Mouse (Mus musculus): ENCODE data around the gene Cc2d1b. TPM values are rescaled to one million over a fixed set of nuclear protein-coding genes. Genes with fewer than 3 reads are reported as not detected.

Cc2d1b gene
- polyA plus RNA-seq, 1 experiment: not detected

DNA sequence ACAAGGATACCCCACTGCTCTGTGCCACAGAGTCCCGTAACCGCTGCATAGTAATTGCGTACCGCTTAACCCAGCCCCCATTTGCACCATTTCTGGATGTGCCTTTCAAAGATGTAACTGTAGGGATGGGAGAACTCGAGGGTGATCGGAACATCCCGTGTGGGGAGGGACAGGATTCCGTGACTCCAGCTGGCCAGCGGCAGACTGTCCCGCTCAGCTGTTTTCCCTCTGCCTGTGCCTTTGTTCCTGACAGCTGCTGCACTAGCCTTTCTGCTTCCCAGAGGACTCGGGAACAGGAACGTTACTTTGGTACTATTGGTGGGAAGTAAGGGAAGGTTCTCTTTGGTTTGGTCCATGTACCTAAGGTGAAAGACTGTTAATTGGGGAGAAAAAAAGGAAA, 14.0 kb downstream of the Cc2d1b start:
- TF ChIP-seq CTCF (IDR thresholded peaks at IDR 0.05; ENCODE audit: insufficient read depth, low read depth, low read length): no peak
- no peak overlapping the region for H3K27ac ChIP-seq (ENCODE audit: insufficient read depth, low read depth, low read length)
- 87% methylated on average over 12 of the region's 12 CpGs for WGBS
- no peaks in the 10 kb centered on the region for H3K4me1 ChIP-seq (ENCODE audit: control insufficient read depth, insufficient read depth, low read length)
- no peak overlapping the region for H3K4me3 ChIP-seq (ENCODE audit: insufficient read depth, low read depth, low read length)

DNA sequence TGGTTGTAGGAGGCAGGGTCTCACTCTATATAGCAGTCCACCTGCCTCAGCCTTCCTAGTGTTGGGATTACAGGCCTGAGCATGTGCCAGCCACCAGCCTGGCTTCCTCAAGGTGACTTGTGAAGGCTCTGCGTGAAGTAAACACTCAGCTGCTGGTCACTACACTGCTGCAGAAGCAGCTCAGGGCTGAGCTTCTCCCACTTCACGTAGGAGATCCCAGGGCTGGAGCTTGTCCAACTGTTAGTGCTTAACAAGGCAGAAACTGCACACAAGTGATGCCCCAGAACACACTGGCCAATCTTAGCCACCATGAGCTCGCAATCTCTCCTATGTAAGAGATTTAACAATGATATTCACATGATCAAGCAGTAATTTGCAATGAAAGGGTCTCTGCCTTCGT, 15.0 kb downstream of the Cc2d1b start:
- Histone ChIP-seq H3K27ac (ENCODE audit: insufficient read depth, low read depth, low read length) (no peak overlapping the region), H3K4me1 (ENCODE audit: control insufficient read depth, insufficient read depth, low read length) (no peaks in the 10 kb centered on the region), H3K4me3 (ENCODE audit: insufficient read depth, low read depth, low read length) (no peak overlapping the region)
- TF ChIP-seq CTCF (IDR thresholded peaks at IDR 0.05; ENCODE audit: insufficient read depth, low read depth, low read length) (no peak), POLR2A (IDR thresholded peaks at IDR 0.05; ENCODE audit: insufficient read depth, low read depth, low read length) (no peak)
- WGBS: 55% methylated on average over 4 of the region's 4 CpGs

DNA sequence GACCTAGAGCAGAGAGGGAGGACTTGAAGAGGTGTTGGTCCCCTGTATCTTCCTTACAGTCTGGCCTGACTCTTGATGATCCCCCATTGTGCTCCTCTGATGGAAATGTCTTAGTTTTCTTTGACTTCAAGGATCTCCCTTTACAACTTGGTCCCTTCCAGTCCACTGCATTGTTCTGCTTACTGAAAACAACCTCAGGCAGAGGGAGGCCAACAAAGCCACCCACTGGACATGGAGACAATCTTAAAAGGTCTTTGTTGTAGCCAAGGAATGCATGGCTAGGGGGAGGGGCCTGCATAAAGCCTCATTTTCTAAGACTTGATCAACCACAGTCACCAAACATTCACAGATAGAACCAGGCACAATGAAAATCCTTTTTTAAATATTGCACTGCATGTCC, 15.4 kb downstream of the Cc2d1b start:
- no peak overlapping the region for H3K27ac ChIP-seq (ENCODE audit: insufficient read depth, low read depth, low read length)
- H3K4me3 ChIP-seq (ENCODE audit: insufficient read depth, low read depth, low read length): no peak overlapping the region
- TF ChIP-seq CTCF (IDR thresholded peaks at IDR 0.05; ENCODE audit: insufficient read depth, low read depth, low read length) (no peak), POLR2A (IDR thresholded peaks at IDR 0.05; ENCODE audit: insufficient read depth, low read depth, low read length) (no peak)
- no peaks in the 10 kb centered on the region for H3K4me1 ChIP-seq (ENCODE audit: control insufficient read depth, insufficient read depth, low read length)

DNA sequence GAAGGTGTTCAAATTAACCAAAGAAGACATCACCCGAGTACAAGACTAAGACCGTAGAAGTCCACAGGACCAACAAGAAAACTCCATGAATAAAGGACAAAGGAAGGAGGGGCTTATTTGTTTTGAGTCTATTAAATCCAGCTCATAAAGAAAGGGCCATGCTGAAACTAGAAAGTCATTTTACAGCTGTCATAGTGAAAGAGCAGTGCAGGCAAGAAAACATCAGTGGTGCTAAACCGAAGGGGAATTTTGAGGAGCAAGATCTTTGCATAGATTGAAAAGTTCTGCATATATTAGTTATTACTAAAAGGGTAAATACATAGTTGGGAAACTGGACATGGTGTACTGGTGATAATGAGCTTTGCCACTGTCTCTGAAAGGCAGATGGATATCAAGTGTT, 18.0 kb downstream of the Cc2d1b start:
- Histone ChIP-seq H3K4me1 (ENCODE audit: control insufficient read depth, insufficient read depth, low read length) (no peaks in the 10 kb centered on the region), H3K27ac (ENCODE audit: insufficient read depth, low read depth, low read length) (no peak overlapping the region), H3K4me3 (ENCODE audit: insufficient read depth, low read depth, low read length) (no peak overlapping the region)
- WGBS: 83% methylated on average over 3 of the region's 3 CpGs
- TF ChIP-seq CTCF (IDR thresholded peaks at IDR 0.05; ENCODE audit: insufficient read depth, low read depth, low read length) (no peak), POLR2A (IDR thresholded peaks at IDR 0.05; ENCODE audit: insufficient read depth, low read depth, low read length) (no peak)

DNA sequence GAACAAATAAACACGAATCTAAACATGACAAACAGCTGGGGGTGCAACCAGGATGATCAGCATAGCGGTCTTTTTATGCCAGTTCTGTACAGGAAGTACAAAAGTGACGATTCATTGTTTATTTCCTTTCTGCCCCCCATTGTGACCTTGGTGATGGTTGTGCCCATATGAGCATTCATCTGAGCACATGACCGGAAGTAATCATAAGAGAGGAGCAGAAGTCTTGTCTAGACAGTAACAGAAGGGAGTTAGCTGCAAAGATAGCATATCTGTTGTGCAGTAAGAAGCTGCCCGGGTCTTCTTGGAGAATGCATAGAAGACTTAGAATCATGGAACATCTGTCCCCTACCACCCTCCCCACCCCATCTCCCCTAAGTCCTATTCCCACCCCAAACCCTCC, 19.0 kb downstream of the Cc2d1b start:
- no peaks in the 10 kb centered on the region for H3K4me1 ChIP-seq (ENCODE audit: control insufficient read depth, insufficient read depth, low read length)
- H3K4me3 ChIP-seq (ENCODE audit: insufficient read depth, low read depth, low read length): no peak overlapping the region
- H3K27ac ChIP-seq (ENCODE audit: insufficient read depth, low read depth, low read length): no peak overlapping the region
- 80% methylated on average over 5 of the region's 5 CpGs for WGBS
- TF ChIP-seq POLR2A (IDR thresholded peaks at IDR 0.05; ENCODE audit: insufficient read depth, low read depth, low read length) (no peak), CTCF (IDR thresholded peaks at IDR 0.05; ENCODE audit: insufficient read depth, low read depth, low read length) (no peak)

DNA sequence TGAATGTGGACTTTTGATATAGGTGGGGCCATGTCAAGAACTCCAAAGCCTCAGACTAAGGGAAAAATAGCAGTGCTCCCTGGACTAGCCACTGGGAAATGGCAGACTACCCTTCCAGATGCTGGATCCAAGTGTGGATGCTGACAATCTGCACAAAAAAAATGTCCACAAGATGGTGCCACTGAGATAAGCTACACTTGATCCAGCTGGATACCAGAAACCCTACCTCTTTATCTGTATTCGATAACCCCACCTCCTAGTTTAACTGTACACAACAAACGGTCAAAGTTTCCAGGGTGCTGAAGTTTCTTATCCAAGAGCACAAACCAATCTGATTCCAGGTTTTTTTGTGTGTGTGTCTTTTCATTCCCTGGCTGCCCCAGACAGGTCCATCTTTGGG, 44.7 kb downstream of the Cc2d1b start:
- H3K4me1 ChIP-seq (ENCODE audit: control insufficient read depth, insufficient read depth, low read length): no peaks in the 10 kb centered on the region
- H3K4me3 ChIP-seq (ENCODE audit: insufficient read depth, low read depth, low read length): no peak overlapping the region
- WGBS: 46% methylated on average over 2 of the region's 2 CpGs
- no peak overlapping the region for H3K27ac ChIP-seq (ENCODE audit: insufficient read depth, low read depth, low read length)
- TF ChIP-seq CTCF (IDR thresholded peaks at IDR 0.05; ENCODE audit: insufficient read depth, low read depth, low read length) (no peak), POLR2A (IDR thresholded peaks at IDR 0.05; ENCODE audit: insufficient read depth, low read depth, low read length) (no peak)

Other genes starting within 250 kb of the Cc2d1b start
- not detected in 2 replicates for gene Shisal2a, start 236.6 kb upstream of the Cc2d1b start, polyA plus RNA-seq (2012; ENCODE audit: insufficient read depth, insufficient read length, low replicate concordance, missing spikeins)
- not detected in 2 replicates for gene Gpx7, start 213.0 kb upstream of the Cc2d1b start, polyA plus RNA-seq (2012; ENCODE audit: insufficient read depth, insufficient read length, low replicate concordance, missing spikeins)
- not detected in 2 replicates for gene Tut4, start 160.5 kb upstream of the Cc2d1b start, polyA plus RNA-seq (2012; ENCODE audit: insufficient read depth, insufficient read length, low replicate concordance, missing spikeins)
- gene Prpf38a, start 40.6 kb upstream of the Cc2d1b start, polyA plus RNA-seq (2012; ENCODE audit: insufficient read depth, insufficient read length, low replicate concordance, missing spikeins): not detected in 2 replicates
- gene Orc1, start 40.5 kb upstream of the Cc2d1b start, polyA plus RNA-seq (2012; ENCODE audit: insufficient read depth, insufficient read length, low replicate concordance, missing spikeins): not detected in 2 replicates
- gene 3110021N24Rik, start 99.7 kb downstream of the Cc2d1b start, polyA plus RNA-seq (2012; ENCODE audit: insufficient read depth, insufficient read length, low replicate concordance, missing spikeins): not detected in 2 replicates
- 65.1 TPM in 1 of 2 replicates, not detected in the other for gene Zfyve9, start 160.9 kb downstream of the Cc2d1b start, polyA plus RNA-seq (2012; ENCODE audit: insufficient read depth, insufficient read length, low replicate concordance, missing spikeins)
- not detected in 2 replicates for gene Btf3l4, start 213.7 kb downstream of the Cc2d1b start, polyA plus RNA-seq (2012; ENCODE audit: insufficient read depth, insufficient read length, low replicate concordance, missing spikeins)
- not detected in 2 replicates for gene Txndc12, start 214.7 kb downstream of the Cc2d1b start, polyA plus RNA-seq (2012; ENCODE audit: insufficient read depth, insufficient read length, low replicate concordance, missing spikeins)
- not detected in 2 replicates for gene Kti12, start 227.8 kb downstream of the Cc2d1b start, polyA plus RNA-seq (2012; ENCODE audit: insufficient read depth, insufficient read length, low replicate concordance, missing spikeins)
- gene A730015C16Rik, start 228.7 kb downstream of the Cc2d1b start, polyA plus RNA-seq (2012; ENCODE audit: insufficient read depth, insufficient read length, low replicate concordance, missing spikeins): not detected in 2 replicates

All from olfactory bulb, adult 2 months (tissue).